Mouse (Mus musculus) layer of hippocampus, postnatal 25 days (tissue): ENCODE results near the gene Gtpbp6. TPM values are rescaled to one million over a fixed set of nuclear protein-coding genes. Genes with fewer than 3 reads are reported as not detected.
"Not testable (repeated sequence)": the region's sequence is repeated elsewhere in the genome, so short reads cannot be mapped to it uniquely, and the experiment has no call there.

Experiments
- DNase-seq, 2 experiments: peaks; one replicate each; pipeline ENCODE4 v3.0.0; 2022; ENCODE audit warnings: mixed read lengths in 2 of 2, low spot score in 1 of 2; ENCODE audit errors: extremely low spot score in 1 of 2
- total RNA-seq, 2 experiments: library from RNA; stranded (reverse); gene quantifications; 2 replicates each; pipeline ENCODE4 v1.2.3; 2021

Gene Gtpbp6
- 10 to 100 TPM; 69.3 to 91.5 TPM for total RNA-seq

DNA sequence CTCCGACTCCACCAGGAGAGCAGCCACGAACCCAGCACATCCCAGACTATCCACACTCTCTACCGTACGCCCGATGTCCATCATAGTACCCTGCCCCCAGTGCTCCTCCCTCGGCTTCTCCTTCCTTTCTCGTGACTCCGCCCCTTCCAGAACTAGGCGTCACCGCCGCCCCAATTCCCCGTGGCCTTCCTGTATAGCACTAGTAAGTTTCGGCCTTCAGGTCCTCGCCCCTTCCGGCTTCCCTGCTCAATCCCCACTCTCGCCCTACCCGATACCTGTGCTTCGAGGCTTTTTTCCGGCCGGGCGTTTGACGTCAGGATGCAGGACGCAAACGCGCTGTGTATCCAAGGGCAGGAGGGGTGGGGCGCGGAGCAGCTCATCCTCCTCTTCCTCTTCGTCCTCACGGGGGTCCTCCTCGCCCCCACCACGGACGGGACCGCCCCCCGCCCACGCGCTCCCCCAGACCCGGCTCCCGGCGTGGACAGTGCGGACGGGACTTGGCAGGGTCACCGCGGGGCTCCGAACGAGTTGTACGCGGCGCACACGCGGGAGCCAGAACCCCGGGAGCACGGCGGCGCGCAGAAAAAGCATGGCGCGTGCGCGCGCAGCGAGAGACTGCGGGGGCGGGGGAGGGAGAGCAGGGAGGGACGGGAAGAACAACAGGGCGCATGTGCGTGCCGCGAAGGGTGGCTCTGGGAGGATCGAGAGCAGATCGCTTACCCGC lies at the start of gene Gtpbp6:
TSS of gene Gtpbp6 (minus strand) at position 617 of the 724 bp plus-strand sequence.
- peak; percentile 84 to 94 for DNase-seq

DNA sequence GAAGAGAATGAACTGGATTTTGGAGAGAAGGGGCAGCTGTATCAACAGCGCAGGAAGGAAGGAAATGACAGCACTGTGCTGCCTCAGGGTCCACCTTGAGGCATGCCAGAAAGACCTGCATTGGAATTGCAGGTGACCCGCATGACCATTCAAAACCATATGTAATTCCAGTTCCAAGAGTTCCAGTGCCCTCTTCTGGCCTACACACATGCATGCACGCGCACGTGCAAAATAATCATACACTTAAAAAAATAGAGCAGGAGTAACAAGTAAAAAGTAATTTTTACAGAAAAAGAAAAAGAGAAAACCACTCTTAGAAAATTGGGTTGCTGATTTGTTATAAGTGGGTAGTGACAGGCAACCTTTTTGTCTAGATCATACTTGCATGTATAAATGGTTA lies 35.0 kb upstream of the Gtpbp6 start:
- no peak for DNase-seq

DNA sequence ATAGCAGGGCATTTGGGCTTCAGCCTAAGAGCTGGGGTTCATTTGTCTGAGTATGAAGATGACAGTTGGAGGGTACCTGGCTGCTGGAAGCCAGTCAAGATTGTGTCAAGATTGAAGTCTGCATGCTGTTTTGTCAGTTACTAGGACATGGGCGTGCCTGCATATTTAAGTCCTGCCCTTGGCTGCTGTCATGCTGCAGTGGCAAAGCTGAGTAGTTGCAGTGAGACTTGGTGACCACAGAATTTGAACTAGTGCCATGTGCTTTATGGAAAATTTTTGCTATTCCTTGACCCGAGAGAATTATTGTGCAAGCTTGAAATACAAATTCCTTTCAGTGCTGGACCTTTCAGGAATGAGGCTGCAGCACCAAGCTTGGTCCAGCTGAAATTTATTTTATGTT lies 34.3 kb upstream of the Gtpbp6 start:
- no peak for DNase-seq

DNA sequence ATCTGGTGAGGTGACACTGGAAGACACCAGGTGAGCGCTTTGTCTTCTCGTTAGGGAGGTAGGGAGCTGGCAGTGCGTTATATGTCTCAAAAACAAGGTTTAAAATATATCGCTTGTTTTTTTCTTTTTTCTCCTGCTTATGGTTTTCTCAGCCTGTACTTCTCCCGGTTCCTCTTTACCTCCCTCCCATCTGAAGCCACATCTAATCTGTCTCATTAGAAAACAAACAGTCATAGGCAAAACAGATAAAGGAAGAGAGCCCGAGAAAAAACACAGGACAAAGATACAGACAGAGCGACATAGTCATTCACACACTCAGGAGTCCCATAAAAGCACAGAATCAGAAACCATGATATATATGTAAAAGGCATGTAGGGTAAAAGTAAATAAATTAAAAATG lies 32.4 kb upstream of the Gtpbp6 start:
- no peak for DNase-seq

DNA sequence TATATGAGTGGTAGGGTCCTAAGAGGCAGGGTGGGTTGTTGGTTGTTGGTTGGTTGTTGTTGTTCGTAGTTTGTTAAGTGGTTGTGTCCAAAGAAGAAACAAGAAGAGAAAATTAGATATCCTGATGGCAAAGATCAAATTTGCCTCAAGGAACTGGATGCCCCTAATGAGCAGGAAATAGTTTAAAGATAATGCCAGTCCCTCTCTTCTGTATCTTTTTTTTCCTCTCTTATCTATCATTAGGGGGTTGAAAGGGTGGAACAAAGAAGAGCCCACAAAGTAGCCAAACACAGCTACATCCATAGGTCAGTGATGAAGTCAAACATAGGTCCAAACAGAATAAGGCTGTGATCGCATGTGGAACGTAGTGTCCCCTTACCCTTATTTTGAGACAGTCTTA lies 31.3 kb upstream of the Gtpbp6 start:
- no peak for DNase-seq

GRCm38 (mm10) chr5:110137816-110138215 lies 29.8 kb upstream of the Gtpbp6 start:
- DNase-seq = no peak

GRCm38 (mm10) chr5:110136087-110136464 lies 28.1 kb upstream of the Gtpbp6 start:
- no peak for DNase-seq

DNA sequence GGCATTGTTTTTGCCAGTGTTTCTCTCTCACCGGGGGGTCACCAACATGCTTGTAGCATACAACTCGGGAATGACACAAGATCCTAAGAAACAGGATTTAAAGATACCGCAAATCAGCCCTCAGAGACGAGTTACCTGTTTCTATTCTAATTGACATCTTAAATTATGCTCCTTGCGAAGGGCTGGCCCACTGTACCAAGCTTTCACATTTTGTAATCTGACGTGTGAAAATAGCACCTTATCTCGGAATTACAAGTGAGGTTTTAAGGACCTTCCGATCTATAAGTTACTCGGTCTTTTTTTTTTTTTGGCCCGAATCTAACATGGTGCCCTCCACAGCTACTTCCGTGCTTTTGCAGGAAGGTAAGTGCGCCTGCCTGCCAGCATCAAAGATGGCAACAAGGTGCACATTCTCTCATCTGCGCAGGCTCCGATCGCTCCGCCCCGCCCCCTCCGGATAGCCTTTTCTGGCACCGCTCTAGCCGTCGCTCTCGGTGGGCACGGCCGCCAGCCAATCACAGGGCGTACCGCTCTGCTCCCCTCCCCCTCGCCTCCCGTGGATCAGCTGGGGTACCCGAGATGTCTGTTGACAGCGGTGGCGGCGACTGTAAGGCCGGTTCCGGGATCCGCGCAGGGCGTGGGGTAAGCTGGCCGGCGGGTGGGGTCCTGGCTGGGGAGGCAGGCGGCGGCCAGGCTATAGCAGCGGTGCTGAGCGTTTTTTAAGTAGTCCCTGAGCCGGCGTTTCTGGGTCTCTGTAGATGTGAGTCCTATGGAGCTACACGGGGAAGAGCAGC lies 27.5 kb upstream of the Gtpbp6 start, which contains the start of gene Chfr:
TSS of gene Chfr (plus strand) at position 550 of the 794 bp plus-strand sequence.
- DNase-seq = peak; percentile 97 to 99

DNA sequence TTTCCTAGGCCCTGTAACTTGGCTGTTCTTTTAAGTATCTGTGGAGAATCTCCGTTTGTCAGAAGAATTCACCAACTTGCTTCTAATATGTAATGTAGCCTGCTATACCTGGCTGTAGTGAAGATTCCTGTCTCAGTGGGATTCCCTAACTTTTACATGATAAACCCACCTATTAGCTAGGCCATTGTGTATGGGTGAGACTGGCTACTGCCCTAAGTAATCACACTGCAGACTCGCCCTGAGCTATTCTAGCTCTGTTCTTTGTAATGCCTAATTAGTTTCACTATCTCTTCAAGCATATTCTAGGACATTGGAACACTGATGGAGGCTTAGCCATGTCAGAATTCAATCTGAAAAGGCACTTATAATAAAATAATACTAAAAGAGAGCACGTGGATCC lies 14.4 kb upstream of the Gtpbp6 start:
- DNase-seq = not testable (repeated sequence)

GRCm38 (mm10) chr5:110109991-110110441 lies 2.0 kb upstream of the Gtpbp6 start, which contains the start of gene Zfp605:
Gene Zfp605, plus strand, starts transcription at chr5:110110092.
- peak; percentile 91 to 92 for DNase-seq

- DNase-seq = no peak
These were observed 270 bp upstream of the Gtpbp6 start for GRCm38 (mm10) chr5:110108305-110108628.

DNA sequence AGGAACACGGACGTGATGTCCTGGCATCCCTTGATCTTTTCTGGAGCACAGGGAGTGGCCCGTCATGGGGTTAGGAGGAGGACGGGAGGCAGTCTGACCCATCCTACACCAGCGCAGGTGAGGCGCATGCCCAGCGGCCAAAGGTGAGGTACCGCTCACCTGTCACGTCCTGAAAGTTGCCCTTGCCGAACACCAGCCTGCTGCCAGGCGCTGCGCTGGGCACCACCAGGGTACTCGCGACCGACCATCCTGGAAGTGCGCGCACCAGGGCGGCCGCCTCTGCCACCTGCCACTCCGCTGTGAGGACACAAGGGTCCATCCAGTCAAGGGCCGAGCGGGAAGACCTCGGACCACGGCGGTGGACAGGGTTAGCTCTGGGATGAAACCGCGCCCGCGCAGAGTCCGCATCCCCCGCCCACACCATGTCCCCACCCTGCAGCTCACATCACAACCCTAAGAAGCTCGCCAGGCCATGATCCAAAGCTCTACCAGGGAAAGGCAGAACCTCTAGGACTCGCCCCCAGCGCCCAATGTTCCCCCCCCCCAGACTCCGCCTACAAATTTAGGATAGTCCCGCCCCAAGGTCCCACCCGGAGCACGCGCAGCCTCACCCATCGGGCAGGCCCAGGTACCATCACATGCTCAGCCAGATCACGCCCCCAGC lies 964 bp downstream of the Gtpbp6 start:
- DNase-seq = peak; percentile 17 to 33

DNA sequence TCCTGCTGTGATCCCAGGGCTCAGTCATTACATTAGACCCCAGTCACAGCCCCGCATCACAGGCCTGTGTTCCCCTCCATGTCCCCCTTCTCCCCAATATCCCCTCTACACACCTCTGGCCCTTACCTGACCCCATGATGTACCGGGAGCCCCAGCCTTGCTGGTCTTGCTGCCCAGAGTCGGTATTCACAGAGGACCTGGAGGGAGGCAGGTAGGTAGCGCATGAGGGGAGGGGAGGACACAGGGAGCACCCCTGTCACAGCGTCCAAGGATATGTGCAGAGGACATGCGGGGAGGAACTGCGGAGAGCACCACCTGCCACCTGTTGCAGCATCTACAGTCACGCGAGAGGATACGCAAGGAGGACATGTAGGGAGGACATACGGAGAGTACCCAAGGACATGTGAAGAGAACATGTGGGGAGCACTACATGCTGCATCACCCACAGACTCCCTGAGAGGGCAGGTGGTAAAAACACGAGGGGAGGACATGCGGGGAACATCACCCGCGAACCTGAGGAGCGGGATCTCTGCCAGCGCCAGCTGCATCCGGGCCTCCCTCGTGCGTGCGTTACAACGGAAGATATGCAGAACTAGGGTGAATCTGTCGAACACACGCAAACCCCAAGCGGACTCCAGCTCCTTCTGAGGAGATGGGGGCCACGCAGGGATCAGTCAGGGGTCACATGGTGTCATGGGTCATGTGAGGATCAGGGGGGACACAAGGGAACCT lies 1.7 kb downstream of the Gtpbp6 start:
- DNase-seq = peak; percentile 8 to 20

DNA sequence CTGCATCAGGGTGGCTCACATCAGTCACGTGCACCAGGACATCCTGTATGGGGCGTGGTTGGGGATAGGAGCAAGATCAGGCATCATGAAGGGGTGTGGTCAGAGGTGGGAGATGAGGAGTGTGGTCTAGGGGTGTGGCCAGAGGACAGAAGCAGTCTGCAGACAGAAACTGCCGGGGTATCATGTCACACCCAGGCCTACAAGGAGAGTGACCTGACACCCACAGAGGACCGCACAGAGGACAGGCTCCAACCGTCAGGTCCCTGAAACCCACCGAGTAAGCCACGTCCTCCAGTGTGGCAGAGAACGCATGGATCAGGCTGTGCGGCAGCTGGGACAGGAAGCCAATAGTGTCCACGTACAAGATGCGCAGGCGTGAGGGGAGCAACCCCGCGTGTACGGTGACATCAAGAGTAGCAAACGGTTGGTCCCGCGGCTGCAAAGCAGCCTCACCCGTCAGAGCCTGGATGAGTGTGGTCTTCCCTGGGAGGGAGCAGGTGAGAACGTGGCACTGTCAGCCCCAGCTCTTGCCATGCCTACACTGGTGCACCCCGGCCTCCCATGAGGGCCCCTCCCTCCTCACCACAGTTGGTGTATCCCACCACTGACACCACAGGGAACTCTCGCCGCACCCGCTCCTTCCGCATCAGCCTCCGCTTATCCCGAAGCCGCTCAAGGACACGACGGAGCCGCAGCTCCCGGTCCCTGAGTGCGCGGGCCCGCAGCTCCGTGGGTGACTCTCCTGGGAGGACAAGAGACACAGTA lies 3.2 kb downstream of the Gtpbp6 start:
- peak; percentile 9 to 14 for DNase-seq

DNA sequence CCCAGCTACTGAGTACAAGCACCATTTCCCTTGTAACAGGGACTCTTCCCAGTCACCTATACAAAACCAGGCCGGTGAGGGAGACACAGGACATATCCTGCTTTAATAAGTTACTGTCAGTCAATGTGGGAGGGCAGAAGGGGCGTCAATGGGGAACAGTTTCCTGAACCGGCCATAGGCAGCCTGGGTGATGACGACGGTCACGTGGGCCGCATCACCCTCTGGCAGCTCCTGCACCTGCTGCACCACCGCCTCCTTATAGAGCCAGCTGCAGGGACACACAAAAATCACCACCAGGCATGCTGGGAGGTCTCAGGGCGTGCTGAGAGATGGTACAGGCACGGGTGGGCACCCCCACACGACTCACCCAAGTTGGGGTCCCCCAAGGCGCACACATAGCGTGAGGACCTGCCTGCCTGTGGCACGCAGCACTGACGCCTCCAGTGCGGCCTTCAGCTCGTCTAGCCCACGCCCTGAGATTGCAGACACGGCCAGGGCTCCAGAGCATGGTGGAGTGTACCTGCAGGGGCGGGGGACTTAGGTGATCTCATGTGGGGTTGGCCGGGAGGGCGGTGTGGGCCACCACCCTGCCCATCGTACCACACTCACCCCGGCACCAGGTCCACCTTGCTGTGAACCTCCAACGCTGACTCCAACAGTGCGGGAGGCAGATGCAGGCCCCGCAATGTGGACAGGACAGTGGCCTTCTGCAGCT lies 3.9 kb downstream of the Gtpbp6 start:
- DNase-seq = no peak

DNA sequence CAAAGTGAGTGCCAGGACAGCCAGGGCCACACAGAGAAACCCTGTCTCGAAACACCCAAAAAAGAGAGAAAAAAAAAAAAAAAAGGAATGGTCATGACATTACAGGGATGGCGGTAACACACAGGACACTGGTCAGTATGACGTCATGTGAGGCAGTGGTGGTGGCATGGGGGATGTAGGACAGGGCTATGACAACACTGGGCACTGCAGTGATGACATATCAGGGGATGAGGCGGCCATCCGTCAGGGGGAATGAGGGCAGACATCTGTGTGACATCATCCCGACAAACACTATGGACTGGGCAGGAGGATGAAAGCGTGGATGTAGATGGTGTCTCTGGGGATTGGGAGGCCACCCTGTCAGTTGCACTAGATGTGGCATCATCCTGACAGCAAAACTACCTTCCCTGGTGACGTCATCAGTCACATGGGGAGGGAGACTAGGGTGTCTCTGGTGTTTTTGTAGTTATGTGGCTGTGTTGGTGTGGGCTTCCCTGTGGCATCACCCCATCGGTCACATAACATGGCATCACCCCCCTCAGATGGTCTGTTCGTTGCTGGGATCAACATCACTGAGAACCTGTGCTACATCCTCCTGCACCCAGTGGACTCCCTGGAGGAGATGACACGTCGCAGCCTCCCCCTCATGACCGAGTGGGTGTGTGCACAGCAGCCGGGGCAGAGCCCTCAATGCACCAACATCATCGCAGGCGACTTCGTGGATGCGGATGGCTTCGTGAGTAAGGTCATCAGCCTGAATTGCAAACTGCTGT lies 5.0 kb downstream of the Gtpbp6 start:
- DNase-seq = peak in 1 of 2 experiments; percentile 23

DNA sequence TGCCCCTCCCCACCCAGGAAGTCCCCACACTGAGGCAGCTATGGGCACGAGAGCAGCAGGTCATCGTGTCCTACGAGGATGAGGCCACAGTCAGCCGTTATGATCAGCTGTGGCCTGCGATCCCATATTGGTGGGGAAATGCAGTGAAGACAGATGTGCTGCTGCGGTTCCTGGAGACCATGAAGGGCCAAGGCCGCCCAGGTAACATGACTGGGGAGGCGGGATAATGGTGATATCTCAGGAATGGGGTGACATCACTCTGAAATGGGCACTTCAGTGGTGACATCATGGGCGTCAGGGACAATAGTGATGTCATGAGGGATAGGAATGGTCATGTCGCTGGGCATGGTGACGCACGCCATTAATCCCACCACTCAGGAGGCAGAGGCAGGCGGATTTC lies 5.6 kb downstream of the Gtpbp6 start:
- no peak for DNase-seq

DNA sequence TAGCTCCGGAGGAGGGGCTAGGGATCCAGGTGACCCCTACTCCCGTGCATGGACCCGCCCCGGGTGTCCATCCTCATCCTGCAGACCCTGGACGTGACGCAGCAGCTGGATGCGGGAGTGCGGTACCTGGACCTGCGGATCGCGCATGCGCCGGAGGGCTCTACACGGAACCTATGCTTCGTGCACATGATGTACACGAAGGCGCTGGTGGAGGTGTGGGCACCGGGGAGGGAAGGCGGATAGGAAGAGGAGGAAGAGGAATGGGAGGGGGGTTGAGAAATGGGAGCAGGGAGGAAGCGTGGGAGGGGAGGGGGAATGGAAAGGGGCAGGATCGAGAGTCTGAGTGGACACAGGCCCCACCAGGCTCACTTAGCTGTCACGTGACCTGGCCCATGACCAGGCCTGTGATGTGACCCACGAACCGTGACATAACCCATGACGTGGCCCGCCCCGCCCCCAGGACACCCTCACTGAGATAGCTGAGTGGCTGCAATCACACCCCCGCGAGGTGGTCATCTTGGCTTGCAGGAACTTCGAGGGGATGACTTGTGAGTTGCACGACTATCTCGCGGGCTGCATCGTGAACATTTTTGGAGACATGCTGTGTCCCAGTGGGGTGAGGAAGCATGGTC lies 6.2 kb downstream of the Gtpbp6 start:
- DNase-seq = peak; percentile 58 to 63
